Mouse (Mus musculus) 3134 (cell line): ENCODE measurements around the gene Slc43a3.

Experiments
- DNase-seq: peaks from one replicate; pipeline ENCODE4 v3.0.0-alpha.2; 2011; ENCODE audit warnings: low spot score; ENCODE audit not compliant: insufficient read length; ENCODE audit errors: extremely low read depth

Gene Slc43a3

GRCm38 (mm10) chr2:84975580-84975979 lies 39.2 kb downstream of the Slc43a3 start:
- DNase-seq = no peak

GRCm38 (mm10) chr2:84980188-84980587 lies 43.8 kb downstream of the Slc43a3 start, which contains the start of gene Prg2:
Gene Prg2 (plus strand): TSS chr2:84980461.
- DNase-seq = no peak

GRCm38 (mm10) chr2:84987930-84988329 lies 51.6 kb downstream of the Slc43a3 start, which contains the start of gene Prg3:
Gene Prg3 (plus strand): TSS chr2:84988215.
- no peak for DNase-seq

- no peak for DNase-seq
These were observed 60.0 kb downstream of the Slc43a3 start for GRCm38 (mm10) chr2:84996376-84996775.

GRCm38 (mm10) chr2:84999486-85000181 lies 63.3 kb downstream of the Slc43a3 start:
- no peak for DNase-seq

GRCm38 (mm10) chr2:85001497-85001896 lies 65.1 kb downstream of the Slc43a3 start:
- DNase-seq = peak; percentile 83

GRCm38 (mm10) chr2:85002575-85002974 lies 66.2 kb downstream of the Slc43a3 start:
- DNase-seq = peak; percentile 21

- DNase-seq = peak; percentile 34
These were observed 68.0 kb downstream of the Slc43a3 start for GRCm38 (mm10) chr2:85004341-85004740.

- DNase-seq = no peak
These were observed 70.2 kb downstream of the Slc43a3 start for GRCm38 (mm10) chr2:85006600-85006999.

- peak; percentile 16 for DNase-seq
These were observed 71.3 kb downstream of the Slc43a3 start for GRCm38 (mm10) chr2:85007729-85008128.
